Comparison of ENCODE assay signal across 28 mouse cellular contexts in the genomic region with DNA sequence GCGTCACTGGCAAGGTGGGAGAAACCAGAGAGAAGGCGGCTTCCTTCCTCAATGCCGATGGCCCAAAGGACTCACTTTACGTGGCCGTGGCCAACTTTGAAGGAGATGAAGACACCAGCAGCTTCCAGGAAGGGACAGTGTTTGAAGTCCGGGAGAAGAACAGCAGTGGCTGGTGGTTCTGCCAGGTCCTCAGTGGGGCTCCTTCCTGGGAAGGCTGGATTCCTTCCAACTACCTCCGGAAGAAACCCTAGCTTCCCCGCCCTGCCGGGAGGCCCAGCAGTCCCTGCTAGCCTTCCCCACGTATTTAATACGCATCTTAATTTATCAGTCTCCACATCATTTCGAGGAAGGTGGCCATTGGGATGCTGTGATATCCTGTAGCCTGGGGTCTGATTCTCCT. TPM values are rescaled to one million over a fixed set of nuclear protein-coding genes. Genes with fewer than 3 reads are reported as not detected.
A peak's percentile ranks its signal among the peaks of the same experiment; 100 is the strongest.
DNase-seq lines count a peak whose midpoint lies in the region; ATAC-seq and TF ChIP-seq lines count a peak whose summit lies in the region.
"Had no signal": no experiment of that assay in that cellular context is flagged by ENCODE, and none has a peak within 500 bp of the region (broad histone marks: within the 10 kb centered on the region; RNA-seq: fewer than 3 reads in every experiment).

No protein-coding gene starts in this region.

- no peaks in the 10 kb centered on the region for H3K4me1 ChIP-seq in lung, embryonic 14.5 days (ENCODE audit: insufficient read depth)
- H3K4me1 ChIP-seq in intestine, postnatal 0 days (replicated peaks; ENCODE audit: control insufficient read depth, insufficient read depth, low read length) = no peaks in the 10 kb centered on the region
- H3K4me1 ChIP-seq in midbrain, embryonic 16.5 days (ENCODE audit: control insufficient read depth, insufficient read depth, low read length) = no peaks in the 10 kb centered on the region
- H3K4me1 ChIP-seq: forebrain, embryonic 10.5 days; forebrain, embryonic 15.5 days; limb, embryonic 12.5 days; liver, embryonic 15.5 days; midbrain, embryonic 12.5 days had no signal

- no peak overlapping the region for H3K4me3 ChIP-seq in lung, embryonic 14.5 days (ENCODE audit: low read depth, low read length)
- H3K4me3 ChIP-seq in intestine, postnatal 0 days (ENCODE audit: low read depth, low read length) = no peak overlapping the region
- no peak overlapping the region for H3K4me3 ChIP-seq in midbrain, embryonic 16.5 days (ENCODE audit: low read depth, low read length)
- H3K4me3 ChIP-seq: embryonic facial prominence, embryonic 13.5 days; forebrain, embryonic 10.5 days; forebrain, embryonic 15.5 days; heart, embryonic 12.5 days; limb, embryonic 12.5 days; liver, embryonic 15.5 days; midbrain, embryonic 12.5 days; neural tube, embryonic 13.5 days had no signal

- no peaks in the 10 kb centered on the region for H3K27me3 ChIP-seq in lung, embryonic 14.5 days (ENCODE audit: insufficient read depth, low read length)
- H3K27me3 ChIP-seq in intestine, postnatal 0 days (replicated peaks; ENCODE audit: control insufficient read depth, insufficient read depth, low read length) = no peaks in the 10 kb centered on the region
- H3K27me3 ChIP-seq in midbrain, embryonic 16.5 days (ENCODE audit: control insufficient read depth, insufficient read depth, low read depth, low read length) = no peaks in the 10 kb centered on the region
- H3K27me3 ChIP-seq: embryonic facial prominence, embryonic 13.5 days; forebrain, embryonic 15.5 days; heart, embryonic 12.5 days; limb, embryonic 12.5 days; liver, embryonic 15.5 days; midbrain, embryonic 12.5 days; neural tube, embryonic 13.5 days; Patski had no signal

- TF ChIP-seq CTCF in lung, embryonic 14.5 days (IDR thresholded peaks at IDR 0.05; ENCODE audit: low read depth) = no peak
- TF ChIP-seq CTCF in intestine, postnatal 0 days (IDR thresholded peaks at IDR 0.05; ENCODE audit: low read depth) = no peak

- H3K9ac ChIP-seq in lung, embryonic 14.5 days = no peak overlapping the region
- no peak overlapping the region for H3K9ac ChIP-seq in intestine, postnatal 0 days (ENCODE audit: low read depth, low read length)
- no peak overlapping the region for H3K9ac ChIP-seq in midbrain, embryonic 16.5 days (ENCODE audit: low read depth, low read length)
- H3K9ac ChIP-seq: embryonic facial prominence, embryonic 13.5 days; forebrain, embryonic 15.5 days; heart, embryonic 12.5 days; hindbrain, embryonic 14.5 days; limb, embryonic 12.5 days; liver, embryonic 15.5 days; midbrain, embryonic 12.5 days; neural tube, embryonic 13.5 days had no signal

- H3K27ac ChIP-seq in lung, embryonic 14.5 days (ENCODE audit: low read depth) = no peak overlapping the region
- H3K27ac ChIP-seq in intestine, postnatal 0 days (ENCODE audit: low read depth, low read length) = no peak overlapping the region
- no peak overlapping the region for H3K27ac ChIP-seq in midbrain, embryonic 16.5 days (ENCODE audit: low read length)
- H3K27ac ChIP-seq: embryonic facial prominence, embryonic 13.5 days; forebrain, embryonic 10.5 days; forebrain, embryonic 15.5 days; hindbrain, embryonic 14.5 days; limb, embryonic 12.5 days; liver, embryonic 15.5 days; midbrain, embryonic 12.5 days; neural tube, embryonic 13.5 days had no signal

- DNase-seq in lung, embryonic 14.5 days = peak; percentile 38
- DNase-seq in lung, postnatal 10 days = no peak
- DNase-seq in cerebellum, adult 11-12 months = peak; percentile 40
- peak; percentile 46 for DNase-seq in cerebellum, adult 9-11 months
- no peak for DNase-seq in adrenal gland, postnatal 14 days
- DNase-seq: adrenal gland, postnatal 10 days; gastrocnemius, postnatal 36 days; heart, adult 18-20 months; heart, postnatal 4 days; kidney, adult 8-10 months; kidney, postnatal 14 days; layer of hippocampus, adult 9-11 months; lung, postnatal 14 days; thymus, adult 2 months; thymus, postnatal 36 days had no signal

- H3K36me3 ChIP-seq in lung, embryonic 14.5 days (ENCODE audit: insufficient read depth) = peaks cover 80% of the 10 kb centered on the region
- peaks cover 57% of the 10 kb centered on the region for H3K36me3 ChIP-seq in intestine, postnatal 0 days (ENCODE audit: control insufficient read depth, insufficient read depth)
- H3K36me3 ChIP-seq in midbrain, embryonic 16.5 days (ENCODE audit: control insufficient read depth, insufficient read depth, low read length) = peaks cover 32% of the 10 kb centered on the region
- H3K36me3 ChIP-seq: liver, embryonic 15.5 days had no signal

- ATAC-seq in lung, embryonic 14.5 days (ENCODE audit: insufficient read depth) = no peak
- no peak for ATAC-seq in intestine, postnatal 0 days
- no peak for ATAC-seq in midbrain, embryonic 16.5 days
- ATAC-seq: forebrain, embryonic 15.5 days; inflammation-experienced regulatory T-cells, adult 6 months; Patski had no signal

- no peak overlapping the region for H3K4me2 ChIP-seq in lung, embryonic 14.5 days
- no peak overlapping the region for H3K4me2 ChIP-seq in intestine, postnatal 0 days (replicated peaks; ENCODE audit: low read depth)
- no peak overlapping the region for H3K4me2 ChIP-seq in midbrain, embryonic 16.5 days (ENCODE audit: low read length)
- H3K4me2 ChIP-seq: embryonic facial prominence, embryonic 13.5 days; forebrain, embryonic 15.5 days; heart, embryonic 12.5 days; hindbrain, embryonic 14.5 days; limb, embryonic 12.5 days; liver, embryonic 15.5 days; midbrain, embryonic 12.5 days; neural tube, embryonic 13.5 days had no signal

- no peaks in the 10 kb centered on the region for H3K9me3 ChIP-seq in lung, embryonic 14.5 days (ENCODE audit: low read depth, low read length)
- no peaks in the 10 kb centered on the region for H3K9me3 ChIP-seq in intestine, postnatal 0 days (ENCODE audit: control insufficient read depth)
- H3K9me3 ChIP-seq in midbrain, embryonic 16.5 days (replicated peaks; ENCODE audit: control insufficient read depth, low read length, poor library complexity, severe bottlenecking) = no peaks in the 10 kb centered on the region
- H3K9me3 ChIP-seq: embryonic facial prominence, embryonic 13.5 days; forebrain, embryonic 10.5 days; forebrain, embryonic 15.5 days; heart, embryonic 12.5 days; limb, embryonic 12.5 days; liver, embryonic 15.5 days; midbrain, embryonic 12.5 days; neural tube, embryonic 13.5 days had no signal

- 63% methylated on average over 12 of the region's 12 CpGs for WGBS in lung, embryonic 14.5 days
- WGBS in intestine, postnatal 0 days = 77% methylated on average over 12 of the region's 12 CpGs
- 85% methylated on average over 12 of the region's 12 CpGs for WGBS in midbrain, embryonic 16.5 days

RNA-seq across cellular contexts. Expression of a gene that starts 31.9 kb away (rescaled TPM):
- polyA plus RNA-seq in lung, embryonic 14.5 days (2014; fragmentation: Nextera tagmentation; extraction: Ambion mirVana) = 57.3 and 65.4 TPM in 2 replicates
- total RNA-seq in adrenal gland, postnatal 14 days (2021) = 17.3 and 17.4 TPM in 2 replicates
- 7.1 and 7.9 TPM in 2 replicates for polyA plus RNA-seq in intestine, postnatal 0 days (2015; fragmentation: Nextera tagmentation; extraction: Ambion mirVana)
- polyA plus RNA-seq in midbrain, embryonic 16.5 days (2015; fragmentation: Nextera tagmentation; extraction: Ambion mirVana) = 43.0 and 46.6 TPM in 2 replicates

Comparison
In these comparisons a context has a peak if more than half of its experiments do, and no peak if none do; other contexts are left out.
1. DNase-seq: peak in lung, embryonic 14.5 days (single experiment), cerebellum, adult 11-12 months (single experiment) and cerebellum, adult 9-11 months (single experiment); none in lung, postnatal 10 days (single experiment) and adrenal gland, postnatal 14 days (single experiment).